Mouse (Mus musculus) CD4-positive, CD25-positive, alpha-beta regulatory T cell, adult 4 months (primary cell): ENCODE results near the gene Cds2. TPM values are rescaled to one million over a fixed set of nuclear protein-coding genes. Genes with fewer than 3 reads are reported as not detected.
"Not testable (repeated sequence)": the region's sequence is repeated elsewhere in the genome, so short reads cannot be mapped to it uniquely, and the experiment has no call there.

ENCODE experiments used
- ATAC-seq: one replicate; pipeline ENCODE4 v1.8.0; 2017
- polyA plus RNA-seq, 2 experiments: library from polyadenylated mRNA; unstranded; fragments of 100-300 nt; shearing (Covaris generic); gene quantifications; one replicate each; pipeline ENCODE4 v1.2.1; 2017

Gene Cds2
- polyA plus RNA-seq, result 10 to 100 TPM; 19.5 to 25.8 TPM

DNA sequence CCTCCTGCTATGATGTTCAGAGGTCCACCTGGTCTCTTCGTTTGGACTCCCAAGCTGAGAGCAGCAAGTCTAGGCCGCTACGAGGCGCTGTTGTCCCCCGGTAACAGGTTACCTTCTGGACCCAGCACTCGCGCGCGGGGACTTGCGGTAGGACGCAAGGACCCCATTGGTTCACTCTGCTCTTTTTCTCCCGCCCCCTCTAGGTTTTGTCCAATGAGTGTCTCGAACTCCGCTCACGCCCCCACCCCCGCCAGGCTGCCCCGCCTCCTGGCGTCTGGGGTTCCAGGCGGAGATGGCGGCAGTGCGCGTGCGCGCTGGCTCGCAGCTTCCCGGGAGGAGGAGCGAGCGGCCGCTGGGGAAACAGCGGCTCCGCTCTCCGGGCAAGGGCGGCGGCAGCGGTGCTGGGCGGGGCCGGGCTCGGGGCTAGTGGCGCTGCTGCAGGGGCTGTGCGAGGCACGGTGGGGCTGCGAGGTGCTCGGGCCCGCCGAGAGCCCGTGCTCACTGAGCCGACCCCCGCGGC is at the start of gene Cds2:
Gene Cds2 (plus strand): TSS at position 270 of the 520 bp plus-strand sequence.
- ATAC-seq, result peak; percentile 89

DNA sequence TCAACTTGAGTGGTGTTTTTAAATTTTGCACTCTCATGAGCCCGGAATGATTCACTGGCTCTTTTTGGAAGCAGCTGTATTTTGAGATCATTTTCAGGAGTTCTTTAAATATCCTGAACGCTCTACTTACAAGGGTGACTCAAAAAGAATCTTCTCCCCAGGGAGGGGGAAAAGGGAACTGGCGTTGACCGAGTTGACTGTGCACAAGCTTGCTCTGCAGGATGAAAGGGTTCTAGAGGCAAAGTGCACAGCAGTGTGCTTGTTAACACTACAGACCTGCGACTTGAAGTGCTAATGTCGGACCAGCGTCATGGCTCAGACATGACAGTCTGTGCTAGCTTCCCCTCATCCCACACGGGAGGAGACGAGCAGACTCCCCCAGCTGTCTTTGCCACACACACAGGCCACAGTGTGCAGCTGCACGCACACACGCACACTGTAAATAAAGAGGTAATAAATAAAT is 41.3 kb upstream of the Cds2 start:
- ATAC-seq, result no peak

DNA sequence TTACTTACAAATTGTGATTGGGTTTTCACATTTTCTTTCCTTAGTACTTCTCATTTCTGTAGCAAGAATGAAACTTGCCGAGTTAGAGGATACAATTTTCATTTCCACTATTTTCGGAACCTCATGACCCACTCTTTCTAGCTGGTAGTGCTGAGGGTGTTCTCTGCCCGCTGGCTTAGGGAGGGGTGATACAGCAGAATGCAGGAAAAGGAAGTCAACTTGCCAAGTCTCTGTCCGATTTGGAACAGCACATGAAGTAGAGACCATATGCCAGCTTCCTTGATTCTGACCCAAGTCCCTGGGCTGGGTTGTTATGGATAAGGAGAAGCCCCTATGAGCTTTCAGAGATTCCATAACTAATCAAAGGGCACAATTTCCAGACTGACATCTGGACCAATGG is 38.6 kb upstream of the Cds2 start:
- no peak for ATAC-seq

DNA sequence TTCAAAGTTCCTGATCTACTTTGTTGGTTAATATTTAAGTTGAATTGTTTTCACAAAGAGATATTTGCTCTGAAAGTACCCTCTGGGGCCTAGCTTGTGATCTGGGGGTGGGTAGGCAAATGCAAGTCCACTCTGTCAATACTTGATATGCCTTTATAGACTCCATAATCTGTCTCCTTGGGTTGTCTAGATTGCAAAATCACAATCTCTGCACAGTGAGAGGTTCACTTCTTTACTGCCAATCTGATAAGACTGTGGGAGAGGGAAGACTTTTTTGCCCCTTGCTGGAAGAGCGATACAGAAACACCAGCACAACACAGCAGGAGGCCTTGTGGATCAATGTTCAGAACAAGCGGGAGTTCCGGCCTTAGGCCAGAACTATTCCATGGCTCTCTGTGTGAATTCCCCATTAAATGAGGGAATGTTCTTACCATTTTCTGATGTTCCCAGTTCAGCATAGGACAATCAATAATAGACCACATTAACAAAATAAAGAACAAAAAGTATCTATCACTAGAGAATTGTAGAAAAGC is 30.5 kb upstream of the Cds2 start:
- ATAC-seq, result no peak

DNA sequence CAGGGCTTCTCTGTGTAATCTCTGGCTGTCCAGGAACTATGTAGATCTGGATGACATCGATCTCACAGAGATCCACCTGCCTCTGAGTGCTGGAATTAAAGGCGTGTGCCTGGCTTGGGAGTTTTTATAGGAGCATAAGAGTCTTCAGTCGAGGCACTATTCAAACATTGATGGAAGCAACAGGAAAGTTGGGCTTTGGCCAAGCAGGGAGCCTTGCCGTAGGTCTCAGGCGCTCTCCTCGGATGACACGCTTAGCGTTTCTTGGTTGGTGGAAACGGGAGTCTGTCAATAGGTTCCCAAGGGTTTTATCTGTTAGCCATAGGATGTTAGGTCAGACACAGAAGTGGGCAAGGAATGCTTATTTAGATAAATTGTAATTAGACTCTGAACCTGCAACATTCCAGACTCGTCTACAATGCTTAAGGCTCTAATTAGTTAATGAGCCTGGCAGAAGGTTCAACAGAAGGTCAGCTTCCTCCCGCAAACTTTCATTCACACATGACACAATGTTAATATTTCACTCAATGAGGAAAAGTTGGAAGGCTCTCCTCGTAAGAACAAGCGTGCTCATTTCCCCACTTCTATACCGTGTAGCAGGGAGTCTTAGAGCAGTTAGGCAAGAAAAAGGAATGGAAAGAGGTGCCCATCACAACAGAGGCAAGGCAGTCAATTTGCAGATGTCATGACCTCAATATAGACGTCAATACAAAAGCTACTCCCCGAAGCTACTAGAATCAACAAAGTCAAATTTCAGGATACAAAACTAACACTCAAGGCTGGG is 28.8 kb upstream of the Cds2 start:
- ATAC-seq, result no peak

DNA sequence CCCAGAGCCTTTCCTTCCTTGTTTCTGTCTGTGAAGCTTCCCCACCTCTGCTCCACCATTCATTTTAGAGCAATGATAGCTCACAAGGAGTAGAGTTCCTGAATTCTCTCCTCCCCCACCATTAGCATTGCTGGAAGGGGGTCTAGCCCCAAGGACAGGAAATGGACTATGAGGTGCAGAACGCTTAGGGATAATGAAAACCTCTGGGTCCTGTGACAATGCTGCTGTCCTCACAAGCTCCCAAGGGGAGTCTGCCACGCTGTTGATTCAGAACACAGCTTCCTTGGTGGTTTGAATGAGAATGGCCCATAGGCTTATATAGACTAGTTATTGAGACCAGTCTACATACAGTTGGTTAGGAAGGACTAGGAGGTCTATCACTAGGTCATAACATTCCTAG is 27.7 kb upstream of the Cds2 start:
- ATAC-seq, result no peak

DNA sequence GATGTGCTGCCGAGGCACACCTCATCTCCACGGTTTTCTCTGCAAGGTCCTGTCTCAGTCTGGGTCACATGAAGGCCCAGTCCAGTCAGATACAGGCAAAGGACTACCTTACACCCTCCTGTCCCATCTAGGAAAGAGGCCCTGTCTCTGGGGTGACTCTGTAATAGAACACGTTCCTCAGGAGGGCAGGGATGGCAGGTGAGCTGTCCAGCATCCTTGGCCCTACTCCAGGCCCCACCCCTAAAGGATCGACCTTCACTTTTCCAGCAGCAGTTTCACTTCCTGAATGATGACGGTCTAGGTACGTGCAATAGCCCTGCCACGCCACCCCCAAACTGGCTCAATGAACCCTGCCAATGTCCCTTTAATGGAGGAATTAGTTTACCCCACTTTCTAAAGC is 27.0 kb upstream of the Cds2 start:
- ATAC-seq, result no peak

DNA sequence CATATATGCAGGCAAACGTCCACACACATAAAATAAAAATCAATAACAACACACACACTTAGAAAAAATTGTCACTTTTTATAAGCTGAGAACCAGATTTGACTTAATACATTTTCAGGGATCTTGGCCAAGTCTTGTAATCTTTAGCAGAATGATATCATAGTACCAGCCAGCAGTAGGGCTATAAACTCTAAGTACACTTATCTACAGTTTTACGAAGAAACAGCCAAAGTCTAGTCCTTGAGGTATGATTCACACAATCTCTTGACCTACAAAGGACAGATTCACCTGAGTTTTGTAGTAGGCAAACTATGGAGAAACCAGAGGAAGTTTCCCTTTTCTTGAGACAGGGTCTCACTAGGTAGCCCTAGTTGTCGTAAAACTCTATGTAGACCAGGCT is 23.5 kb upstream of the Cds2 start:
- not testable (repeated sequence) for ATAC-seq

DNA sequence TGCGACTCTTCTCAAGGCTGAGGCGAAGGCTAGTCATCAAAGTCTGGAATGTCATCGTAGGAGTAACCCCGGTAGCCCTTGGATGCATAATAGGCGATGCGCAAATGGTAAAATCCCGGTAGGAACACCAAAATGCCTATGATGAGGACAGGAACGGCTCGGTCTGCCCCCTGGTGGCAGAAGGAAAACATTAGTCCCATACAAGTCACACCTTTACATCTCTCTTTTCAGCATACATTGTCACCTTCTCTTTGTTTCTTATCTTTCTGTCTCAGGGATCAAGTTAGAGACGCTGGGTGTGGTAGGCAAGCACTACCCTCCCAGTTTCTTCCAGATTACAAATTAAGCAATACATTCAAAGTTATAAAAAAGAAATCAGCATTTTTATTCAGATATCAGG is 22.5 kb upstream of the Cds2 start:
- ATAC-seq, result not testable (repeated sequence)

DNA sequence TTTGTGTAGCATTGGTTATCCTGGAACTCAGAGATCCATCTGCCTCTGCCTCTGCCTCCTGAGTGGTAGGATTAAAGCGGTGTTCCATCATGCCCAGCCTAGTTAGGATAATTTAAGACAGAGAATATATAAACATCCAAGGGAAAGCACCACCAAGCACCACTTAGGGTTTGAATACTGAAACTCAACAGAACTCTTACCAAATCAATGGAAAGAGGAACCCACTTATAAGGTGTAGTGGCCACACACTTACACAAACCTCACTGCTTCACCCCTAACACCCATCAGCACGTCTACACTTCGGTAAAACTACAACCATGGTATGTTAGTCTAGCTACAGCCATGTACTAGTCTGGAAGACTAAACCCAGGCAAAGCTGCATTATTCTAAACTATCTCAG is 19.6 kb upstream of the Cds2 start:
- ATAC-seq, result no peak

DNA sequence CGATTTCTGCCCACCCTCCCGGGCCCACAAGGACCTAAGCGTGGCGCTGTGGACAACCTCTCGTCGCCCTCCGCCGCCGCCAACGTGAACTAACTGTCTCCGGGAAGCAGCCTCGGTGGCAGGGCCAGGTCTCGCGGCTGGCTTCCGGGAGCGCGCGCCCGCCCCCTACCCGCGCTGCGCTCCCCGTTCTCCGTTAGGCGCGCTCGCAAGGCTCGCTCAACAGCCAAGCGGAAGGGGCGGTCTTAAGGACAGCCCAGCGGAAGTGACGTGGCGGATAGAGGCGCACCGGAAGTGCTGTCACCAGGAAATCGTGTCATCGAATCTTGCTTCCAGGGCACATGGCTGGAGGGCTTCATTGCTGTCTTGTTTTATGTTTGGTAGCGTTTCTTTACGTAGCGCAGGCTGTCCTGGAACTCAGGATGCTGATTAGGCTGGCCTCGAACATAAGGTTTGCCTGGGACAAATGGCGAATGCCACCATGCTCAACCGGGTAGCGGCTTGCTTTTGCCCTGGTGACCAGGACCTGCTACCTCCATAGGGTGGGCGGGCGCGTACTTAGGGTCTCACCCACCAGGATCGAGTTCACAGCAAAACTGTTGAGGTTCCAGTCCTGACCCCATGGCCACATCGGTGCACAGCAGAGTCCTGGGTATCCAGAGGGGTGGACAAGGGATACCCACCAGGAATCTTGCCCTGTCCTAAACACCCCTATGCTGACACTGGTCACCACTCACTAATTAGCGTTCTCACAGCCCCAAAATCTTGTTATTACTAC is 15.2 kb upstream of the Cds2 start, which contains the start of gene Tmem230:
Gene Tmem230 (minus strand): TSS at position 269 of the 775 bp plus-strand sequence.
- peak; percentile 86 for ATAC-seq

DNA sequence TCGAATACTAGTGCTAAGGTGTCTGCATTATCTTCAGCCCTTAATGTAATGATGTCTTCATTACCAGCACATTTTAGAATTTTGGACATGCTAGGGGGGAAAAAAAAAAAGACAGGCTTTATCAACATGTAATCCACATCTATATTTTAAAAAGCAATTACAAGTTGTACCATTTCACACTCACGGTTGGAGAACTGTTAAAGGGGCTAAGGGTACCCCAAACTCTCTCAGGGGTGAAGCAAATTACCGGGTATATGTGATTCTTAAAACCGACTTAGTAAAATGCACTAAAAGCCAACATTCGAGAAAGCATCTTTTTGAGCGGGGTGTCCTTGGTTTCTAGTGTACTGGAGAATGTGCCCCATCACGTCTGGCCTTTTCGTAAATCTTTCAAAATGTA is 11.0 kb upstream of the Cds2 start:
- no peak for ATAC-seq

DNA sequence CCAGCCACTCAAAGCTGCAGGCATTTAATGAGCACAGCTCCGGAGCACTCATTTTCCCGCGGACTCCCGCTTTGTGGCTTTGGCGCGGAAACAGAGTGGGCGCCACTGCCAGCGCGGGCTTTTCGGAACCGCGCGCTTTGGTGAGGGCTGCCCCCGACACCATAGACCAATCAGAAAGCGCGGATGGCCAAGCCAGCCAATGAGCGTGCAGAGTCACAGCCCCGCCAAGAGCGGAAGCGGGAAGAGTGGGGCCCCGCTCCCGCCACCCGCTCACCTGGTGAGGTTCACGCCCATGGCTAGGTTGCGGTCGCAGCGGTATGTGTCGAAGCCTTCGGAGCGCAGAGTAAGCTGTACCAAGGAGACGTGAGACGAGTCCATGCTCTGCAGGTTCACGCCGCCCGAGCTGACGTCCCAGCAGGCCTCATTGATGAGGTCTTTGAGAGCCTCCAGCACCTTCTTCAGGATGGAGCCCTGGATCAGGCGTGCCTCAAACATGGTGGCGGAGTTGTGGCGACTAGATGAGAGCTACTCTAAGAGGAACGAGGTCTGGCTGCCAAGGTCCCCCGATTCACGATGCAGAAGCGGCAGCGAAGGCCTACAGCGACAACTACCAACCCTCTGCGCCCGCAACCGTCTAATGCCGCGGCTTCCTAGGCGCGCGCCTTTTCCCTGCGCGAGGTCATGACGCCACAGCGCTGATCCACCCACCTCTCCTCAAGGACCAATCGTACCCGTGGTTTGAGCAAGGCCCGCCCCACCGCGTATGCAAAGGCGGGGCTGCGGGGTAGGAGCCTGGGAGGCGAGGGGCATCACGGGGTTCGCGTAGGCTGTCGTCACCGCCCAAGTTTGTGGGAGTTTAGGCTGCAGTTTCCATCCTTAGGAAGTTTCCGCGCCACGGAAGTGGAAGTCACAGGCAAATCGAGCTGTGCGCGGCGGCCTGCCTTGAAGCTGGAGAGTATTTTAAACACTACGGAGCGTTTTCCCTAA is 10.1 kb upstream of the Cds2 start, which contains the start of gene Pcna:
Gene Pcna (minus strand): TSS at position 773 of the 987 bp plus-strand sequence.
- ATAC-seq, result peak; percentile 90

DNA sequence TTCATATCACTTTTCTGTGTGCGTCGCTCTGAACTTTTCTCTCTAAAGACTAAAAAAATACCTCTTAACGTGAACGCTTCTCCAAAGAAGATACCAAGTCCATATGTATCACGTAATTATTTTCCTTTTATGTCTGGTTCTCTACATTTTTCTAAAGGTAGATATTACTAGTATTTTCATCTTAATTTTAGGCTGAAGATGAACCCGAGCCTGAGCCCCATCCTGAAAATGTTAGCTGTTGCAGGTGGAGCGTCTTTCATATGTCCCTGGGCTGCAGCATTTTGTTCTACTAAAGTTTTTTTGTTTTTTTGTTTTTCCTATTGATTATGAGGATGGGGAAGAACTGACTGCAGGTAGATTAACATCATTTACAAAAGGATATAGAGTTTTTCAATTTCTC is 9.3 kb upstream of the Cds2 start:
- ATAC-seq, result no peak

DNA sequence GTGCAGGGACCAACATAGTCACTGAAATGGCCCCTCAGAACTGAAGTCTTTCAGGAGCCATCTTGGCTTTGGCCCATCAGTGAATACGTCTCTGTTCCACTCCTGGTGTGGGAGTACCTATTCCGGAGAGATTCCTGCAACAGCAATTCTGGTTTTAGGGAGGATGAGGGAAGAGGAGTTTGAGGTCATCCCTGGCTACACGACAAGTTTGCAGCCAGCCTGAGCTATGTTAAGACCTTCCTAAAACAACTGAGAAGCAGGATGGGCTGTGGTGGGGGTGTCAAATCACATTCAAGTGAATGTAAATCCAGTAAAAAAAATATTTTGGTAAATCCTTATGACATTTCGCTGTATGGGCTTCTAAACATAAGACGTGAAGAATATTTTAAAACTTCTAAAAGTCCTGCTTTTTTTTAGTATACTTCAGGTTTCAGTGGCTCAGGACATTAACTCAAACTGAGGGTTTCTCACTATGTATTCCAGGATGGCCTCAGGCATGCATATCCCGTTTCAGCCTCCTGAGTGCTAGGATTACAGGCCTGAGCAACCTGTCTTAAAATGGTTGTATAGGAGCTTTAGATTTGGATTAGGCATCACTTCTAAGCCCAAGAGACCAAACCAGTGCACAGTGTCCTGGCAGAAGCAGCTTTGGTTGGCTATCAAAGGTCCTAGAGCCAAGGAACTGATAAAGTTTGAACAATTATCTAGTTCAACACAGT is 5.4 kb upstream of the Cds2 start:
- no peak for ATAC-seq

DNA sequence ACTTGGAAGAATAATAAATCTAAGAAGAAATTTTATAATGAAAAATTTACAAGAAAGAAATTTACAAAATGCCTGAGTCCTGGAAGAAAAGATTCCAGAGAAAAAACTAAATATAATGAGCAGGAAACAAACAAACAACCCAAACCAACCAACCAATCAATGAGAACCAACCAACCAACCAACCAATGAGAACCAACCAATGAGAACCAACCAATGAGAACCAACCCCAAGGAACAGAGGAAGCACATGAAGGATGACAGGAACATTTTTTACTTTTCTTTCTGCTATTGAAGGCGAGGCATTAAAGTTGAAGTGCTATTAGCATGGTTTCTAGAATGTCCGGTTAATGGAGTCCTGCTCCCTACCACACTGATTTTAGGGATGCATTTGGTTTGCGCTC is 2.3 kb upstream of the Cds2 start:
- no peak for ATAC-seq

DNA sequence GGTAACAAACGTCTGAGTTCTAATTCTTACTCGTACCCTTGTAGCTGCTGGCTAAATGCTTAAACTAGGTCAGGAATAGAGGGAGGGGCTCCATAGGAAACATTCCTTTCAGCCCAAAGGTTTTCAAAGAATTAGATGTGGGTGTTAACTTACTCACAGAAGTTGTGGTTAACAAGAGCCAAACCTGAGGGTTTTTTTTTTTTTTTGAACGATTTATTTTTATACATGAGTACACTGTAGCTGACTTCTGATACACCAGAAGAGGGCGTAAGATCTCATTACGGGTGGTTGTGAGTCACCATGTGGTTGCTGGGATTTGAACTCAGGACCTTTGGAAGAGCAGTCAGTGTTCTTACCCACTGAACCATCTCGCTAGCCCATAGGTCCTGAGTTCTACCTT is 773 bp upstream of the Cds2 start:
- no peak for ATAC-seq

DNA sequence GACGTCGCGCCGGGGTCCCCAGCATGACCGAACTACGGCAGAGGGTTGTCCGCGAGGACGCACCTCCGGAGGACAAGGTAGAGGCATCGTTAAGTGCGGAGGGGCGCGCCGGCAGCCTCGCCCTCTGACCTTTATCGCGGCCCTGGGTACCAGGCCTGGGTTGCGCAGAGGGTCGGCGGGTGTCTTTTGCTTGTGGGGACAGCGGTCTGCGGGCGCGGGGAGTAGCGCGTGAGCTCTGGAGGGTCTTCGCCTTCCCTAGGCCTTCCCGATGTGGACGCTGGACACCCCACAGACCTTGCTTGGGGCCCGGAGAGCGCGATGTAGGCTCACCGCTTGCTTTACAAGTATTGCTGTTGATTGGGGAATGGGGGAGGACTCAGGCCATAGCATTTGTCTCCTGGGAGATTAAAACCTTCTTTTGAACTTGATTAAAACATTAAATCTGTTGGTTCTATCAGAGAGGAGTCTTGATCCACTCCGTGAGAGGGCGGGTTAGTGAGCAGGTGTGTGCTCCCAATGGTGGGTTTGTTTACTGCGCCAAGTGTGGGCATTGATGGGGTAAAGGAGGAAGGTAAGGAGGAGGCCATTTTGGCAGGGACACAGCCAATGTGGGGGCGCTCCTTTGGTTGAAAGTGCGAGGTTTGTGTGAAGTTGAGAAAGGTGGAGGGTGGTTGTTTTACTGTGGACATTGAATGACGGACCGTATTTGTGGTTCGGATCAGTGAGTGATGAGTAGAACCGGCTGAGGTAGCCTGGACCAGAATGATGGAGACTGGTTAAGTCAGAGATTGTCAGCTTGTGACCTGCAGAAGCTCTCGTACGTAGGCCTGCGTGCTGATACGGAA is 695 bp downstream of the Cds2 start:
- peak; percentile 50 for ATAC-seq

DNA sequence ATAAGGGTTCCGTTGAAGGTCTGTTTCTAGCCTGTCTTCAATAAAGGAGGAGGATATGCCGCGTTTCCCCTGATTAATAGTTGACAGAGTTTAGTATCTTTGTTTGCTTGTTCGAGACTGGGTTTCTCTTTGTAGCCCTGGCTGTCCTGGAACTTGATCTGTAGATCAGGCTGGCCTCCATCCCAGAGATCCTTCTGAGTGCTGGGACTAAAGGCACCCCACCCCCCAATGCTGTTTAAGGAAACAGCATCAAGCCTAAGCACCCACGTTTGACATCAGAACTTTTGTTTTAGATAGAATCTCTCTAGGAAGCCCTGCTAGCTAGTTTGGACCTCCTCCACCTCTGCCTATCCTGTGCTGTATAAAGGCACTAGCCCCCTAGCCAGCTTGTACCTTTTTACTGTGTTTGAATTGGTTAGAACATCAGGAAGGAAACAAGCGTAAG is 1.3 kb downstream of the Cds2 start:
- peak; percentile 2 for ATAC-seq

DNA sequence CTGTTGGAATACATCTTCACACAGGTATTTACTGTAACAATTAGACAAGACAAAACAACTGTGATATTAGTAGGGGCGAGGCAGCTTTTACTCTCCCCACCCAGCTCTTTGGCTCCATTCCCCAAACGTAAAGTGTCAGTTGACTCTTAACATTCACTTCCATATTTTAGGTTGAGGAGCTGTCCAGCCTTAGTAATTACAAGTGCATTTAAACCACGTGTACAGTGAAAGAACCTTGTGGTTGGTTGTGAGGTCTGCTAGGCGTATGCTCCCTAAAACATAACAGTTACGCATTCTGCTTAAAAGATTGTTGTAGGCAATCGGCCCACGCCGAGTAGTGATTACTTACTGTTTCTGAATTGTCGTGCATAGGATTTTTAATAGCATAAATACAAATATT is 2.2 kb downstream of the Cds2 start:
- ATAC-seq, result no peak
